Mouse (Mus musculus) frontal cortex, postnatal 25 days (tissue): ENCODE measurements around the gene Gm38394.

Source experiments
- DNase-seq, 2 experiments: peaks; one replicate each; pipeline ENCODE4 v3.0.0; 2022; ENCODE audit warnings: low spot score in 2 of 2

Gene Gm38394

DNA sequence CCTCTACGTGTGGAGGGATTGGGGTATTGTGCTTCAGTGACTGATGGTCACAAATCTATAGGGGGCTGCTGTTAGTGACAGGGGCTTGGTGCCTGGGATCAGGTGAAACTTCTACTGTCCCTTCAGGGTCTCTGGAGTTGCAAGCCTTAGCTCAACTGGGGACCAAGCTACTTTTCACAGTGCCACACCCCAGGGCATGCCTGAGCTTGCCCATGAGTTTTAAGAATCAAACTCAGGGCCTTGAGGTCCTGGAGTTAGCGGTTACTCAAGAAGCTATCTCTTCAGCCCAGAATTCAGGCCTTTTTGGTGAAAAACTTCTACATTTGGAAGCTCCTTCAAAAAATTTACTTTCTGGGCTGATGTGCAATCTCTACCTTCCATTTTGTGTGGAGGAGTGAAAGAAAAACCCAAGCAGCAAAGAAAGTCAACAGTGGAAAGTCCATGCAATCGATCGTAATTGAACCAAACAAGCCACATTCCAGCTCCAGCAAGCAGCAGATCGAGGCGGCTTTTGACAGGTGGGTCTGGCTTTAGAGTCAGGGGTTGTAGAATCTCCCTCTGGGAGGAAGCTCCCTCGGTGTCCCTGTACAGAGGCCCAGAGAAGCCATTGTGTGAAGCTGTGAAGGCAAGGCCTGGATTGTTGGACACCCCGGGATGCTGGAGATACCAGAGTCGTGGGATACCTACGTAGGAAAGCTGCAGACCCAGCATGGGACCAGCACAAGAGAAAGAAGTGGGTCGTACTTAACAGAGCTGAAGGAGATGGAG lies 3.3 kb upstream of the Gm38394 start:
- DNase-seq = no peak

DNA sequence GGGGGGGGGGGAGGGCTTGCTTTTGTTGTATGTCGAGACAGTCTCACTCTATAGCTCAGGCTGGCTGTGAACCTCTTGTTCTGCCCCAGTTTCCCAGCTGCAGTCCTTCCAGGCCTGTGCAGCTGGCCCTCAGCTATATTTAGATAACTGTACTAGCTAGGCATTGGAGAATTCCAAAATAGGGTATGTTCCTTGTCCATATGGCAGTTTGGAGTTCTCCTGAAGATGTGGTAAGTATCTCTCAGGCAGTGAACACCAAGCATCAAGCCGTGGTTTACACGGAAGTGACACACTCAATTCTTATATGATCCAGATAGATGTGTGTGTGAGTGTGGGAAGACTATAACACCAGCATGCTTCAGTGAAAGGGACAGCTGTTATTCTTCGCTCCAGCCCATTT lies 2.3 kb upstream of the Gm38394 start:
- no peak for DNase-seq

DNA sequence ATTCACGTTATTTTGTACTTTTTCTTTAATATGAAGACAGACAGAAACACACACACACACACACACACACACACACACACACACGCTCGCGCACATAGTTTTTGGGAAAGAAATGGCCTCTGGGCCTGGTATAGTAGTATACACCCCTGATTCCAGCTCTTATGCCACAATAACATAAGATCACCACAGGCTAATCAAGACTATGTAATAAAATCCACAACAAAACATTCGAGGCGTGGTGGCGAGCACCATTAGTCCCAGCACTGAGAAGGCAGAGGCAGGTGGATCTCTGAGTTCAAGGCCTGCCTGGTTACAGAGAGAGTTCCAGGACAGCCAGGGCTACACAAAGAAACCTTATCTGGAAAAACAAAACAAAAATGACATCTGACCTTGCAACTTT lies 1.8 kb upstream of the Gm38394 start:
- DNase-seq = no peak

DNA sequence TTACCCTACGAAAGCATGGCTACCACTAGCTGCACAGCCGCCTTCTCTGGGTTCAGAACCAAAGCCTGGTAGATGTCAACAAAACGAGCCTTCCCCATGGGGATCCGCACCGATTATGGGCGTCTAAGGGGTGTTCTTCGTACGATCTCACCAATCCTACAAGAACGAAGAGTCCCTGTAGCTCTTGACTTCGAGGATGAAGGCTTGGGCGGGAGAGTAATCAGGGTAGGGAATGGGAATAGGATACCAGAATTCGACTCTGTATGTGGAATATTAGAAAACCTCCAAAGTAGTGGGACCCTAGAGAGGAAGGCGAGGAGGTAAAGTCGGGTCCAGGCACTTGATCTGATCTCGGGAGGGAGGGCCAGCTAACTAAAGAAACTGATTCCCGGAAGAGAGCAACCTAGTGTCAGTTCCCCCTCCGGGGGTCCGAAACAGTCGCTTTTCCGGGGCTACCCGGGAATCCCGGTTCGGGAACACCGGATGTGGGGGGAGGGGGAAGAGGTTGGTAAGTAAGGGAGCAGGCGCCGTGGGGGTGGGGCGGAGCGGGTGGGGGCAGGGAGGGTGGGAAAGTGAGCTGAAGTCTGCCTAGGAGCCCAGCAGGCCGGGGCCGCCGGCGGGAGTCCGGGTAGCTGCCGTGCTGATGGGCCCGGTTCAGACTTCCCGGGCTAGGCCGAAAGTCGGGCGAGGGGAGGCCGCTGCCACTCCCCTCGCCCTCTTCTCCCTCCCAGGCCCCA lies 484 bp downstream of the Gm38394 start, which contains the start of gene Zbed6:
Zbed6 (minus strand) TSS at position 420 of the 737 bp plus-strand sequence.
- peak; percentile 40 to 50 for DNase-seq

DNA sequence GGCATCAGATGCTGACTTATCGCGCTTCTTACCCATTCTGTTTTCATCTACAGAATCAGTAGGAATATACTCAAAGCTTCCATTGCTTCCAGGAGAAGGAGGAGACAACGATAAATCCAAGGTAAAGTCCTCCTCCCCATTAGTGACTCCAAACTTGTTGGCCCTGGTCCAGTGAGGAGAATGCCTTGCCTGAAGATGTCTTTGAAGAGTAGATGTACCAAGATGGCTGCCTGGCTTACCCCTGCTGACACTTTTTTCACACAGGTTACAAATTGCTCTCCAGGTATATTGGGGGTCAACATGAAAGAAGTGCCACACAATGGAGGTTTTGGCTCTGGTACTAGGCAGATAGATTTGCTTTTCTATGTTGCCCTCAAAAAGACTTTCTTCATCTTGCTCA lies 2.2 kb downstream of the Gm38394 start:
- DNase-seq = no peak

DNA sequence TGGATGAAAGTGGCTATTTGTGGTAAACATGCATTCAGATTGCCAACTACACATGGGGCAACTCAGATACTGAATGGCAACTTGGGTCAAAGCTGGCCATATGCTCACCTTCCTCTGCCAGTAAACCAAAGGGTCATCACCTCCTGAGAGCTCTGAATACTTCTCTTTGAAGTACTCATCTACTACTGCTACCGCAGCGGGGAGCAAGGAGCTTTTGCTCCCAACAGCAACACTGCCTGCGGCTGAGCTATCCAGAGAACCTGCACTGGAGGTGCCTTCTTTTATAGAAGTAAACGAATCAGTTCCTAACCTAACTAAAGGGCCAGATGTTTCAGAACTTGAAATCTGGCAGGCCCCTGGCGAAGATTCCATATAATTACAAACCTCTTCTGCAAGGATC lies 4.3 kb downstream of the Gm38394 start:
- no peak for DNase-seq

DNA sequence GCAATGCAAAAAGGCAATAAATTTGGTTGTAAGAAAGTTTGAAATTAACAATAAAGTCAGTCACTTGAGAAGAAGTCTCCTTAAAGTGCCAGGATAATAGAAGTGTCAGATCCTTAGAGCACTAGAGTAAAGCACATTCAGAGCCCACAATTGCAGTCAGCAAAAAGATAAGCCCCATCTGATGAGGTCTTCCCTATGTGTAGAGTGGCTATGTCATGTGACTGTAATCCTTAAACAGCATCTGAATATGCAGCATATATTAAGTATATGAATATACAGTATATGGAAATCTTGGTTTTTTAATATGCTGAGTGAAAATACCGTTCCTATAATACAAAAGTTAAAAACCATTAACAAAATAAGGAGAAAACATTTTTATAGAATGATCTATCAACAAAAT lies 8.1 kb downstream of the Gm38394 start:
- DNase-seq = no peak

DNA sequence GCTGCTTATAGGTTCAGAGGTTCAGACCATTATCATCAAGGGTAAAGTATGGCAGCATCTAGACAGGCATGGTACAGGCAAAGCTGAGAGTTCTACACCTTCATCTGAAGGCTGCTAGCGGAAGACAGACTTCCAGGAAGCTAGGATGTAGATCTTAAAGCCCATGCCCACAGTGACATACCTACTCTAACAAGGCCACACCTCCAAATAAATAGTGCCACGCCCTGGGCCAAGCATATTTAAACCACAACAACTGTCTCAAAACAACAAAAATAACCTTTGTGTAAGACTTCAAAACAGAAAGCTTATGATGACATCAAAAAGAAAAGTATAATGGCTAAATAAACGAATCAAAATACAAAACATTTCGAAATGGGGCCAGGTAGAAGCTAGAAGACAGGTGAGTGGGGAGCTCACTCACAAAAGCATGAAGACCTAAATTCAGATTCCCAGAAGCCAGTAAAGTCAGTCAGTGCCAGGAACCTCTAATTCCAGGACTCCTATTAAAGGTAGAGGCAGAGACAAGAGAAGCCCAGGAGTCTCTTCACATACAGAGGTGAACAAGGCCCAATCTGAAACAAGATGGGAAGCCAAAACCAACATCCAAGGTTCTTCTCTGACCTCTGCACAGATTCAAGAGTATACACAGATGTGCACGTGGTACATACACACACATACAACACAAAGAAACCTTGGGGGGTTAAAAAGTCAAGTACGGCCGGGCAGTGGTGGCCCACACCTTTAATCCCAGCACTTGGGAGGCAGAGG lies 10.6 kb downstream of the Gm38394 start:
- DNase-seq = no peak

DNA sequence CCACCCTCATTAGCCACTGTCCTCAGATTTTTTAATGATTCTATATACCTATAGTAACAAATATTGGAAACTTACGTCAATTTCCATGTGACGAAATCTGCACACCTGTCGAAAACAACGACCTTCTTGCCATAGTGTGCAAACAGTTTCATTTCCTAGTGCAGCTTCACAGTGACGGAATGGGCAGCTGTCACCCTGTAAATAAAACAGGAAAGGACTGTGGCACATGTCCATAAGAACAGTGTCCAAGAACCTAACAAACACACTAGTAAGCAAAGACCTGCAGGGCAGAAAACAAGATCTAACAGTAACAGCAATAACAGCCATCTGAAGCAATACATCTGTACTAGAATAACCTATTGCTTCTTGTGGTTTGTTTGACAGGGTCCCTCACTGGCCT lies 15.5 kb downstream of the Gm38394 start:
- no peak for DNase-seq

DNA sequence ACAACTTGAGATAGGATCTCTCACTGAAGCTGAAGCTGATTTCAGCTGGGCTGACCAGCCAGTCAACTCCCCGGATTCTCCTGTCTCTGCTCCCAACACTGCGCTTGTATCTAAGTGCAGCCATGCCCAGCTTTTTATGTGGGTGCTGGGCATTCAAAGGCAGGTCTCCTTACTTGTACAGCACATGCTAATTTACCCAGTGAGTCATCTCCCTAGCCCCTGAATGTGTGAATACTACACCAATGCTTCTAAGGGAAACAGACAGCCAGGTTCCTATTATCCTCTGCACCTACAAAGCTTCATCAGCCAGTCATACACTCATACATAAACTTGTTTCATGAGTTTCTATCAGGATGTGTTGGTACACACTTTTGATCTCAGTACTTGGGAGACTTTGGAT lies 20.0 kb downstream of the Gm38394 start:
- DNase-seq = no peak

DNA sequence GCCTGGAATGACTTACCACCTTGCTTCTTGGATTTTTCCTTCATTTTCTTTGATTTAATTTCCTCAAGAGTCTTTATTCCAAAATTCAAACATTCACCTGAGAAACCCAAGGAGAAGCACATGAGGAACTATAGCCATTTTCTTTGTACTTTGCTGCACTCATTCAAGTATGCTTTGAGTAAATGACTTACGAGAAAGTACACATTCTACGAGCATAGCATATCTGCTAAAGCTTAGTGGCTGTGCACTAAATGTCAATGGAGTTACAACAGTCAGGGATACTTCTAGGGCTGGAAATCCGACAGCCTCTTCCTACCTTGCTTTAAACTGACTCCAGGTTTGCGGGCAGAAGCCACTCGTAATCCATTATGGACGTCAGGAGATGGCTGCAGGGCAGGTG lies 22.6 kb downstream of the Gm38394 start:
- DNase-seq = no peak

DNA sequence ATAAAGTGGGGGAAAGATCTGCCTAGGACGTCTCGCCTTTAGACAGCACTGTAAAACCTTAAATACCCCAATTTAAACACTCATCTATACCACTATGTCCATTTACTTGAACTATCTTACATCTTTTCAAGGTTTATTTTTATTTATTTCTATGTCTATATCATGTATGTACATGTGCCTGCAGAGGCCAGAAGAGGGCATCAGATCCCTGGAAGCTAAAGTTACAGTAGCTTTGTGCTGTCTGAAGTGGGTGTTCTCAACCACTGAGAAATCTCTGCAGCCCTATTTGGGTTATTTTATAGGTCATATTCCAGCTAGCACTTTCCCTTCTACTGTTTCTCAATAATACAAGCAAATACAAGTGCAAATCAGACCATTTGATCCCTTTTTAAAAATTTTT lies 28.9 kb downstream of the Gm38394 start:
- no peak for DNase-seq

DNA sequence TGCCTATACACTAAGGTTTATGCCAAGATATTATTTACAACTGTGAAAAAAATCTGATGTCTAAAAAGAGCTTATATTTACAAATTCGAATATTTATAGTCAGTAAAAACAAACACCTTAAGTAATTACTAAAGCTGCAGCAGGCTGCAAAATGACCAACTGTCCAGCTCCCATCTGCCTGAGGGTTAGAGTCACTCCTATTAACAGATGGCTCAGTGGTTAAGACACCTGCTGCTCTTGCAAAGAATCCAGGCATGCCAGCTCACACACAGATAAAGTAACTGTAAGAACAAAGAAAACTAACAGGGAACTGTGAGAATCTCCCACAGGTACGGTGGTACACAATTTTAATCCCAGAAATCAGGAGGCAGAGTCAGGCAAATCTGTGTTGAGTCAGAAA lies 36.1 kb downstream of the Gm38394 start:
- no peak for DNase-seq

DNA sequence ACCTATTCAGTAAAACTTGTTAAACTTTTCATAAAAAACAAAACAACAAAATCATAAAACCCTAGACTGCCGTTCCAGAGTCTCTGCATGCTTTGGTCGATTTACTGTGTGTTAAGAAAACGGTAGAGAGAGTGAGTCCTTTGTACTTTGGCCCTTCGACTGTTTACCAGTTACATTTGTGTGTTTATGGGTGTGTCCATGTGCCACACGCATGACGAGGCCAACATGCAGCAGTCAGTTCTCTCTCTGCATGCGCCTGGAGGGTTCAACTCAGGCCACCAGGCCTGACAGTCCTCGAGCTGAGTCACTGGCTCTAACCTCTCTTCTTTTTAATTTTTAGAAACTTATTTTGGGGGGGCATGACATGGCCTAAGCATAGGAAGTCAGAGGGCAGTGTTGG lies 42.8 kb downstream of the Gm38394 start:
- no peak for DNase-seq

DNA sequence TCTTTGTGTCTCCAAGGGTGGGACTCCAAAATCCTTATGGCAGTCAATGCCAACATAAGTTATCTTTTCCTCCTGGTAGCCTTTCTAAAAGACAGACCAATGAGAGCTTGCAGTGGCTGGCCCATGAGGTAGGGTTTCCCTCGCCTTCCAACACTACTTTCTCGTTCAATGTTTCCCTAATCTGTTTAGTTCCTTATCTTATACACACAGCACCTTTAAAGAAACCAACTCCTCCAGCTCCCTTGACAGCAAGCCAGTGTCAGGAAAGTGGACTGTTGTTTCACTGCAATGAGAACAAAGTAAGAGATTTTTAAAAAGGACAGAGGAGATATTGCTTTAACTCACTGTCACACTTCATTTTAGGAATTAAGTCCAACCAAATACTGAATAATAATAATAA lies 43.2 kb downstream of the Gm38394 start:
- no peak for DNase-seq

DNA sequence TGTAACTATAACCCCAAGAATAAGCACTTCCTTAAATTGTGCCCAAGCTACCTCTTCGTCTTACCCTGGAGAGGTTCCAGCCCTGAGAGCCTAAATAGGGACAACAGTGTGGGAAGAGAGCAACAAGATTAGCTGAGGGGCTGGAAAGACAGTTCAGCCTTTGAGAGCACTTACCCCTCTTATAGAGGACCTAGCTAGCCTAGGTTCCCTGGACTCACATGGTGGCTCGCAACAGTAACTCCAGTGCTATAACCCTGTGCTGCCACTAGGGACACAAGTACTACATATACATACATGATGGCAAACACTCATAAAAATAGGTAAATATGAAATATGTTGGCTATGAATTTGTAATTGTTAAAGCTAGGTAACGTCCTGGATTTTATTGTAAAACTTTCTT lies 47.3 kb downstream of the Gm38394 start:
- no peak for DNase-seq

DNA sequence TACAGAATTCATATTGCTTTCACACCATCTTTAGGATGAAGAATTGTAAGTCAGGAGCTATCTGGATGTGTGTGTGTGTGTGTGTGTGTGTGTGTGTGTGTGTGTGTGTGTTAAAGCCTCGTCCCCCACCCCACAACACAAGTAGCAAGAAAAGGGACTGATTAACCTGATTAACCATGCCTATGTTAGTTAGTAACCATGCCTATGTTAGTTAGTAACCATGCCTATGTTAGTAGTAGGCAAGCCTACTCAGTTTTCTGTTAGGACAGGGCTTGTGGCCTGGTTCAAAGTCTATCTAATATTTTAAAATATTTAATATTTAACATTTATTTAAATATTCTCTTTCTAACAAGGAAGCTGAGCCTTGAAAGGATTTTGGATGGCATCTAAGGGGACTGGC lies 49.7 kb downstream of the Gm38394 start:
- no peak for DNase-seq

DNA sequence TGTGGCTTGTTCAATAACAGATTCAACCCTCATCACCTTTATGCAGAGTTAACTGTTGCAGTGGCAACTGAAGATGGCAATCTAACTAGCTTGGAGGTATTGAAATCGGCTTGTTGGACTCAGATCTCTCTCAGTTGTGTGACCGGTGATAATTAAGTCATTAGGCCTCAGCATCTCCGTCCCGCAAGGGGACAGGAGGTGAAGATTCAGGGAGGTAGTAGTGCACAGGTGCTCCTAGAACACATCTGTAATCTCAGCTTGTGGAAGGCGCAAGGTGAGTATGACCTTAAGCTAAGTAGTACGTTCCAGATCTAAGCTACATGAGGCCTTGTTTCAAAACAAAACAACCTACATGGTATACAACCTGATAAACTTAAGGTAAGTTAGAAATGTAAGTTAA lies 50.5 kb downstream of the Gm38394 start:
- DNase-seq = no peak

DNA sequence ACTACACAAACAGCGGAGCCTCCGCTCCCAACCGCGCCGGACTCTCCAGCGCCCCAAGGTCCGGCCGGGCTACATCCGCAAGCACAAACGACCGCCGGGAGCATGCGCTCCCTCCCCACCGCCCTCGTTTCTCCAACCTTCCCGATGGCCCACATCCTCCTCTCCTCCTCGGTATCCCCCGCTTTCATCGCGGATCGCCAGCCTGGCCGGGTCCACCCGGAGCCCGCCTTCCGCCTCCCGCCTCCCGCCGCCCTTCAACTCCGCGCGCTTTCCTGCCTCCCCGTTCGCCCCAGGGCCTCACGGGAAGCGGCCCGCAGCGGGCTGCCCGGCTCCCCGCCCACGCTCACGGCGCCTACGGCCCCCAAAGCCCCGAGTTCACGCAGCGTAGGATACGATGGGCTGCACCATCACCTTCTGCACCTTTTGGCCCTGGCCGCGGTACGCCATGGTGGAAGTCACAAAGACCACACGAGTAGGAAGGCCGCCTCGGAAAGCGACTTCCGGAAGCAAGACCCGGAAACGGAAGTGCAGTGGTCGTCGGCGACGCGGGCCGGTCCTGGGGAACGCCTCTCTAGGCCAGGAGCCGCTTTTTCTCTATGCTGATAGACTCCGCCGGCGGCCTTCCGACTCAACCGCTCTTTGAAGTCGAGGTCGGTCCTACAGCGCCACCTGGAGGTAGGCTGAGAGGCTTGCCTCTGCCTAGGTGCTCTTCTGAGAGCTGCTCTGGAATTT lies 51.2 kb downstream of the Gm38394 start, which contains the start of gene Snrpe:
Snrpe (minus strand) TSS at position 521 of the 732 bp plus-strand sequence.
- DNase-seq = peak; percentile 80 to 92

DNA sequence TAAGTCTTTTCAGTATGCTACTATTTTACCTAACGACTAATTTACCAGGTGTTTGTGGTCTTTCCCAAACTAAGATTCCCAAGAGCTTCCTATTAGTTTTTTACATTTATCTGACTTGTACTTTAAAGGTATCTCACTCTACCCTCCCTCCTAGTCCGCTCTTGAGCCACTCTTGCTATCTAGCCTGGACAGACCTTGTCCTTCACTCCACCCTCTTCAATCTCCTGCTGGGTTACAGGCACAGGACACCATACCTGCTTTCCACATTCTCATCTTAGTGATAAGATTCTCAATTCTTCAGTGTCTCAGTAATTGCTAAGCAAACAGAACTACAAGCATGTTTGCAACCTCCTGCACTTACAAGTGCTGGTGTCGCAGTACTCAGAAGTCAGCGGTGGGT lies 57.9 kb downstream of the Gm38394 start:
- no peak for DNase-seq

DNA sequence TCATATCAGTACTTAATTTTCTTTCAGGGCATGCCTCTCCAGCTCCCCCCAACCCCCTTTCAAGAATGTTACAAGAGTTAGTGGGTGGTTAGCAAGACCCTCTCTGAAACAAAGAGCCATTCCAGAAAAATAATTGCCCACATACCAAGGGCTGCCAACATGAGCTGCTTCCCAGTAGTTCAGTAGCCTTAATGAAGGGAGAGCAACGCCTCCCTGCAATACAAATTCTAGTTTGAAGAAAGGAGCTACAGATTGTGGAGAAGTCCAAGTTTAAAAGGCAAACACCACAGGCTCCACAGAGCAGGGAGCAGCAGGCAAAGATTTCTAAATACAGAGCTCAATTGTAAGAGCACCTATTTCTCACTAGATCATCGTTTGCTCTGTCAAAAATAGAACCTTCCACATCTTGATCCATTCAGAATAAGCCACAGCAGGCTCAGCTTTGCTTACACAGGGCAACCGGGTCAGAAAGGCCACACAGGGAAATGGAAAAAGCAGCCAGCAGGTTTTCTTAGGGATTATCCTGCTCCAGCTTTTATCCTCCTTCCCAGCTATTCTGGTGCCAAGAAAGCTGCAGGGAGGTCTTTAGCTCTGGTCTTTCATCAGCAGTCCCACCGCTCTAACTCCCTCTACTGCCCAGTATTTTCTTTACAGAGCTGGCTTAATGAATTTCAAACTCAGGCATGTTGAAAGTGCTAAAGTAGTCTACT lies 64.7 kb downstream of the Gm38394 start:
- DNase-seq = no peak
